Mouse (Mus musculus) liver, postnatal 0 days (tissue): ENCODE measurements around the gene Gtf2ird1.

Experiments used
- CTCF ChIP-seq: sonication (generic); IDR thresholded peaks from 2 replicates; pipeline ENCODE4 v1.5.1; 2016; ENCODE audit warnings: antibody characterized with exemption, low read depth
- EP300 ChIP-seq: IDR thresholded peaks from 2 replicates; pipeline ENCODE4 v1.6.1; 2016; ENCODE audit warnings: antibody characterized with exemption, low read depth, mild to moderate bottlenecking

DNA sequence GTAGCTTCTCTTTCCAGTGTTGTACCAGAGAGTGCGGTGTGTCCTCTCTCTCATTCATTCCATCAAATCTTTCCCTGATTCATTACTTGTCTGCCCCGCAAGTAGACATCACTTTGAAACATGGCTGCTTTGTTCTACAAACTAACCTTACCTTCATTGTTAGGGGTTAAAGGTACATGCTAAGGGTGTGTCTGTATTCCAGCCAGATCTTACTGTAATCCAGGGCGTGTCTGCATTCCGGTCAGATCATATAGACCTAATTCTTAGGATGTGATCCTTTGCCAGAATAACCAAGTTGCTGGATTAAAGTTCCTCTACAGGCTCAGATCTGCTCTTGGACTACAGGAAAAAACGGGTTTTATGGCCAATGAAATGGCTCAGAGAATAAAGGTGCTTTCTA lies 36.8 kb downstream of the Gtf2ird1 start:
- TF ChIP-seq CTCF (no peak), EP300 (no peak)
